Mouse (Mus musculus): Measurements from ENCODE around the gene Uqcc1.

DNA sequence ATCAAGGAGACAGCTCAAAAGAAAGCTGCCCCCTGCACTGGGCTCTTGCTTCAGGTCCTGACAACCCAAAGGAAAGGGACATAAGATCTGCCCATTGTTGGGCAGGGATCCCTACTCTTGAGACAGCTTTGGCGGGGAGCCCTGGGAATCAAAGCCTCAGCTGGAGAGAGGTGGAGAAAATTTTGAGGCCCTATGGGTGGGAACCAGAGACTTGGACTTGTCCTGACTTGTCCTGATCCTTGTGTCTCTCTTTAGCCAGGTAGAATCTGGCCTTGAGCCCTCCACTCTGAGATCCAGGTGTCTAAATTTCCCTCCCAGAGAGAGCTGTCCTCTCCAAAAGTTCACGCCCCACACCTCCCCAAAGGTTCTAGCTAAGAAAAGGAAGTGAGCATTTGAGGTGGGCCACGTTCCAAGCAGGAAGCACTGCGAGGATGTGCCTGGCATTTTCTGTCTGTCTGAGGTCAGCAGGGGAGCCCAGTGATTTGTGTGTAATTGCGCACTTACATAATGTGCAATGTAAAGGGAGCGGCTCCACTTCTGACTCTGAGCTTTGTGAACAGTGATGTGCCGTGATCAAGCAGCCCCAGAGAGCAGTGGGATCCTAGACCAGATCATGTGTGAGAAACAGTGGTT lies 9.9 kb upstream of the Uqcc1 start:
- TF ChIP-seq POLR2A (IDR thresholded peaks at IDR 0.05; ENCODE audit: low read depth, low read length) (no peak), CTCF (IDR thresholded peaks at IDR 0.05; ENCODE audit: extremely low read depth, insufficient read length, insufficient replicate concordance, low read depth, low read length) (no peak)

All from small intestine, adult 2 months (tissue).